Mouse (Mus musculus): Measurements from ENCODE around the gene Rps19bp1.

GRCm38 (mm10) chr15:80228071-80228800 is 35.9 kb downstream of the Rps19bp1 start:
- TF ChIP-seq CTCF (IDR thresholded peaks at IDR 0.05; ENCODE audit: low read depth, low read length), result no peak
- TF ChIP-seq EP300 (IDR thresholded peaks at IDR 0.05; ENCODE audit: insufficient read depth, low read depth, low read length), result no peak

Measured in ES-Bruce4 (cell line).